Comparison of ENCODE assay signal across 27 mouse cellular contexts in the genomic region with DNA sequence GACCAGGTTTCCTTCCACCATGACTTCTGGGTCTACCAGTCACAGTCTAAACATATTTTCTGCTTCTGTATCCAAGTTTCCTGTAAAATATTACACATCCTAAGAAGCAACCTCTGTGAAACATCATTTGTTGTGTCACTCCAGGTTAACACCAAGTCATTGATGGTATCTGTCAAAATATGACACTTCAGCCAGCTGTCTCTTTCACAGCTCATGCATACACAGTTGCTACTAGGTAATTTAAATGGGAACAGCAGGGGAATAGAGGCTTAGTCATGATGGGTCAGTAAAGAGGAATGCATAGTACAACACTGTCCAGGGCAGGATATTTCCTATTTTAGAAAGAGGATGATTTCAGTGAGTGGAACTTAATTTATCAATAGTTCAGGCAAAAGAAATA.
"Had no signal": no experiment of that assay in that cellular context is flagged by ENCODE, and none has a peak within 500 bp of the region (broad histone marks: within the 10 kb centered on the region; RNA-seq: fewer than 3 reads in every experiment).

No protein-coding gene starts in this region.

- H3K4me3 ChIP-seq: gastrocnemius, adult 2 months; heart, embryonic 10.5 days; heart, embryonic 12.5 days; hindbrain, embryonic 10.5 days; hindbrain, embryonic 12.5 days; intestine, embryonic 15.5 days; kidney, embryonic 15.5 days; limb, embryonic 13.5 days; limb, embryonic 15.5 days; liver, embryonic 12.5 days had no signal

- H3K9ac ChIP-seq: heart, embryonic 12.5 days; hindbrain, embryonic 12.5 days; hindbrain, embryonic 14.5 days; intestine, embryonic 15.5 days; kidney, embryonic 15.5 days; limb, embryonic 13.5 days; limb, embryonic 15.5 days; liver, embryonic 12.5 days; liver, embryonic 14.5 days had no signal

- H3K27ac ChIP-seq: gastrocnemius, adult 2 months; heart, embryonic 10.5 days; hindbrain, embryonic 10.5 days; hindbrain, embryonic 12.5 days; hindbrain, embryonic 14.5 days; intestine, embryonic 15.5 days; kidney, embryonic 15.5 days; kidney, postnatal 0 days; limb, embryonic 13.5 days; limb, embryonic 15.5 days; liver, embryonic 12.5 days; liver, embryonic 14.5 days had no signal

- H3K36me3 ChIP-seq: heart, embryonic 10.5 days; heart, embryonic 12.5 days; hindbrain, embryonic 10.5 days; hindbrain, embryonic 12.5 days; intestine, embryonic 15.5 days; kidney, embryonic 15.5 days; limb, embryonic 13.5 days; limb, embryonic 15.5 days; liver, embryonic 12.5 days had no signal

- H3K27me3 ChIP-seq: heart, embryonic 12.5 days; hindbrain, embryonic 12.5 days; intestine, embryonic 15.5 days; kidney, embryonic 15.5 days; limb, embryonic 13.5 days; limb, embryonic 15.5 days; liver, embryonic 12.5 days had no signal

- DNase-seq: gastrocnemius, adult 2 months; gastrocnemius, postnatal 10 days; gastrocnemius, postnatal 25 days; heart, adult 18-20 months; heart, postnatal 10 days; heart, postnatal 4 days; kidney, adult 11 months; kidney, adult 2 months; kidney, adult 9 months; kidney, postnatal 14 days; kidney, postnatal 36 days; layer of hippocampus, adult 9-11 months; layer of hippocampus, postnatal 36 days had no signal

- H3K4me1 ChIP-seq: heart, embryonic 10.5 days; heart, embryonic 12.5 days; hindbrain, embryonic 10.5 days; hindbrain, embryonic 12.5 days; intestine, embryonic 15.5 days; kidney, embryonic 15.5 days; limb, embryonic 15.5 days; liver, embryonic 12.5 days had no signal

- ATAC-seq: hindbrain, embryonic 16.5 days; inflammation-experienced regulatory T-cells, adult 6 months; intestine, embryonic 15.5 days; liver, embryonic 12.5 days had no signal

- H3K4me2 ChIP-seq: heart, embryonic 12.5 days; hindbrain, embryonic 12.5 days; hindbrain, embryonic 14.5 days; intestine, embryonic 15.5 days; kidney, embryonic 15.5 days; limb, embryonic 13.5 days; limb, embryonic 15.5 days; liver, embryonic 12.5 days had no signal

- H3K9me3 ChIP-seq: heart, embryonic 10.5 days; heart, embryonic 12.5 days; hindbrain, embryonic 10.5 days; hindbrain, embryonic 12.5 days; intestine, embryonic 15.5 days; kidney, embryonic 15.5 days; limb, embryonic 13.5 days; limb, embryonic 15.5 days; liver, embryonic 12.5 days had no signal
